Mouse (Mus musculus): Measurements from ENCODE around the gene Dcaf7. TPM values are rescaled to one million over a fixed set of nuclear protein-coding genes. Genes with fewer than 3 reads are reported as not detected.
A peak's percentile ranks its signal among the peaks of the same experiment; 100 is the strongest.
"Not testable (repeated sequence)": the region's sequence is repeated elsewhere in the genome, so short reads cannot be mapped to it uniquely, and the experiment has no call there.

Dcaf7 gene
- polyA plus RNA-seq, 1 experiment = 8.4 TPM

DNA sequence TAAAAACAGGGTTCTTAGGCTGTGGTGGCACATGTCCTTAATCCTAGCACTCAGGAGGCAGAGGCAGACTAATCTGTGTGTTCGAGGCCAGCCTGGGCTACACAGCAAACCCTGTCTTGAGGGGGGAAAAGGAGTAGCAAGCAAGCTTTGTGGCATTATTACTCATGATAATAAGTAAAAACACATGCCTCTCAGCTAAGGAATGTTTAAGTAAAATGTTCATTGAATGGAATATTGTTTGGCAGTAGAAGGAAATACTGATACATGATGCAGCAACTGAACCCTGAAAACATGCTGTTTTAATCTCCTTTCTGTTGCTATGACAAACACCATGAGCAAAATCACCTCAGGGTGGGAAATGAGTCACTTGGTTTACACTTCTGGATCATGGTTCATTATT, 24.6 kb downstream of the Dcaf7 start:
- H3K4me3 ChIP-seq (ENCODE audit: insufficient read depth, low read depth, low read length) = no peak overlapping the region
- H3K27ac ChIP-seq (replicated peaks; ENCODE audit: low read depth, low read length) = no peak overlapping the region
- H3K4me1 ChIP-seq (ENCODE audit: control insufficient read depth, insufficient read depth, insufficient read length, low read length) = no peaks in the 10 kb centered on the region

- H3K27ac ChIP-seq (replicated peaks; ENCODE audit: low read depth, low read length) = no peak overlapping the region
- peaks cover 5% of the 10 kb centered on the region; the same call in 1 of the 2 replicates for H3K4me1 ChIP-seq (ENCODE audit: control insufficient read depth, insufficient read depth, insufficient read length, low read length)
- H3K4me3 ChIP-seq (ENCODE audit: insufficient read depth, low read depth, low read length) = no peak overlapping the region
Observed at GRCm38 (mm10) chr11:106063756-106064155, 27.1 kb downstream of the Dcaf7 start.

GRCm38 (mm10) chr11:106065073-106065922, 28.6 kb downstream of the Dcaf7 start:
- Histone ChIP-seq H3K4me3 (ENCODE audit: insufficient read depth, low read depth, low read length) (peak overlapping the region; percentile 87), H3K4me1 (ENCODE audit: control insufficient read depth, insufficient read depth, insufficient read length, low read length) (peaks cover 5% of the 10 kb centered on the region; the same call in 1 of the 2 replicates), H3K27ac (replicated peaks; ENCODE audit: low read depth, low read length) (0 out of 2 replicates have a peak overlapping the region, but pooled peaks have one; percentile 20)

DNA sequence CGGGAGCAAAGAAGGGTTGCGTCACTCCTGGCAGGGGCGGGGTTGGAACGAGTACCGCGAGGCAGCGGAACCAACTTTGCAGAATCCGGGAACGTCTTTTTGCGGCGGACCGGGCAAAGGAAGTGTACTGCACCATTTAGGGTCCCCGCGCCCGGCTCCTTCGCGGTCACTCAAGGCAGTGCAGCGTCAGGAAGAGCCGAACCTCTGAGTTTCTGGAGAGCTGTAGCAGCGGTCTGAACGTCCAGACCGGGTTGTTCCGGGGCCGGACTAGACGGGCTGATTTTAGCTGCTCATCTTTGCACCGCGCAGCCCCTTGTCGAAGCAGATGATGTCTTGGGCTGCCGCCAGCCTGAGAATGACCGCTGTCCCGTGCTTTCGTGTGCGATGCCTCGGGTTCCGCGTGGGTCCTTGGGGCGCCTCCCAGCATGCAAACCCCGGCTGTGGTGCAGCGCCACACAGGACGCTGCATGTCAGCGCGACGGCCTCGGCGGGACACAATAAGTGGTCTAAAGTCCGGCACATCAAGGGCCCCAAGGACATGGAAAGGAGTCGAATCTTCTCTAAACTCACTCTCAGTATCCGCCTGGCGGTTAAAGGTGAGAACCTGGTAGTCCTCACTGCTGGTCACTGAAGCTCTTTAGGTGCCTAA, 29.4 kb downstream of the Dcaf7 start, which contains the start of gene Taco1:
Taco1 (plus strand) TSS at position 139 of the 649 bp plus-strand sequence.
- H3K4me3 ChIP-seq (ENCODE audit: insufficient read depth, low read depth, low read length) = peak within 1 kb of the TSS; percentile 87

GRCm38 (mm10) chr11:106066616-106067015, 29.9 kb downstream of the Dcaf7 start:
- H3K4me1 ChIP-seq (ENCODE audit: control insufficient read depth, insufficient read depth, insufficient read length, low read length) = not testable (repeated sequence)
- peak overlapping the region; percentile 83 for H3K27ac ChIP-seq (replicated peaks; ENCODE audit: low read depth, low read length)
- H3K4me3 ChIP-seq (ENCODE audit: insufficient read depth, low read depth, low read length) = peak overlapping the region; percentile 87

More for the DNA sequence above, 29.4 kb downstream of the Dcaf7 start, which contains the start of gene Taco1:
- peaks cover 5% of the 10 kb centered on the region; the same call in 1 of the 2 replicates for H3K4me1 ChIP-seq (ENCODE audit: control insufficient read depth, insufficient read depth, insufficient read length, low read length)
- H3K27ac ChIP-seq (replicated peaks; ENCODE audit: low read depth, low read length) = peak within 1 kb of the TSS; percentile 83

DNA sequence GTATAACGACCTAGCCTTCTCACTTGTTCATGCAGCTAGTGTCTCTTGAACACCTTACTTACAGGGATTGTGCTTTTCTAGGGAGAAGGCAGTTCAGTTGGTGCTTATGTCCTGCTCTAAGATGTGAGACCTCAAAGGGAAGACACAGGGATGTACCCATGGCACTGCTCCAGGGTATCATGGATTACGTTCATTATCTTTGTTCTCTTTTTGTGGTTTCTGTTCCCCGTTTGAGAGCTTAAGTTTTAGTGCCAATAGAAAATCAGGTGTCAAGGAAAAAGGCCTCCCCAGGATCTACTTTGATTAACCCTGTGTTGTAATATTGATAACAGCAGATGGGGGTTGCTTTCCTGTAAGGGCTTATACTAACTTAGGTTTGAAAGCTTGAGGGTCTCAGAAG, 37.1 kb downstream of the Dcaf7 start:
- Histone ChIP-seq H3K4me3 (ENCODE audit: insufficient read depth, low read depth, low read length) (no peak overlapping the region), H3K4me1 (ENCODE audit: control insufficient read depth, insufficient read depth, insufficient read length, low read length) (no peaks in the 10 kb centered on the region), H3K27ac (replicated peaks; ENCODE audit: low read depth, low read length) (no peak overlapping the region)

- Histone ChIP-seq H3K4me3 (ENCODE audit: insufficient read depth, low read depth, low read length) (no peak overlapping the region), H3K27ac (replicated peaks; ENCODE audit: low read depth, low read length) (no peak overlapping the region), H3K4me1 (ENCODE audit: control insufficient read depth, insufficient read depth, insufficient read length, low read length) (no peaks in the 10 kb centered on the region)
Observed at GRCm38 (mm10) chr11:106076321-106076720, 39.6 kb downstream of the Dcaf7 start.

GRCm38 (mm10) chr11:106083708-106084701, 47.3 kb downstream of the Dcaf7 start, which contains the start of gene Map3k3:
Gene Map3k3, plus strand, starts transcription at chr11:106084613.
- Histone ChIP-seq H3K27ac (replicated peaks; ENCODE audit: low read depth, low read length) (peak within 1 kb of the TSS; percentile 88), H3K4me3 (ENCODE audit: insufficient read depth, low read depth, low read length) (peak within 1 kb of the TSS; percentile 96), H3K4me1 (ENCODE audit: control insufficient read depth, insufficient read depth, insufficient read length, low read length) (peaks cover 8% of the 10 kb centered on the region; the same call in 1 of the 2 replicates)

GRCm38 (mm10) chr11:106084911-106085561, 48.4 kb downstream of the Dcaf7 start:
- Histone ChIP-seq H3K4me3 (ENCODE audit: insufficient read depth, low read depth, low read length) (peak overlapping the region; percentile 96), H3K4me1 (ENCODE audit: control insufficient read depth, insufficient read depth, insufficient read length, low read length) (peaks cover 15% of the 10 kb centered on the region), H3K27ac (replicated peaks; ENCODE audit: low read depth, low read length) (peak overlapping the region; percentile 88)

- Histone ChIP-seq H3K4me3 (ENCODE audit: insufficient read depth, low read depth, low read length) (no peak overlapping the region), H3K4me1 (ENCODE audit: control insufficient read depth, insufficient read depth, insufficient read length, low read length) (peaks cover 7% of the 10 kb centered on the region), H3K27ac (replicated peaks; ENCODE audit: low read depth, low read length) (peak overlapping the region; percentile 66)
Observed at GRCm38 (mm10) chr11:106098223-106098622, 61.6 kb downstream of the Dcaf7 start.

GRCm38 (mm10) chr11:106102866-106103265, 66.2 kb downstream of the Dcaf7 start:
- H3K4me1 ChIP-seq (ENCODE audit: control insufficient read depth, insufficient read depth, insufficient read length, low read length) = peaks cover 2% of the 10 kb centered on the region
- H3K4me3 ChIP-seq (ENCODE audit: insufficient read depth, low read depth, low read length) = no peak overlapping the region
- no peak overlapping the region for H3K27ac ChIP-seq (replicated peaks; ENCODE audit: low read depth, low read length)

DNA sequence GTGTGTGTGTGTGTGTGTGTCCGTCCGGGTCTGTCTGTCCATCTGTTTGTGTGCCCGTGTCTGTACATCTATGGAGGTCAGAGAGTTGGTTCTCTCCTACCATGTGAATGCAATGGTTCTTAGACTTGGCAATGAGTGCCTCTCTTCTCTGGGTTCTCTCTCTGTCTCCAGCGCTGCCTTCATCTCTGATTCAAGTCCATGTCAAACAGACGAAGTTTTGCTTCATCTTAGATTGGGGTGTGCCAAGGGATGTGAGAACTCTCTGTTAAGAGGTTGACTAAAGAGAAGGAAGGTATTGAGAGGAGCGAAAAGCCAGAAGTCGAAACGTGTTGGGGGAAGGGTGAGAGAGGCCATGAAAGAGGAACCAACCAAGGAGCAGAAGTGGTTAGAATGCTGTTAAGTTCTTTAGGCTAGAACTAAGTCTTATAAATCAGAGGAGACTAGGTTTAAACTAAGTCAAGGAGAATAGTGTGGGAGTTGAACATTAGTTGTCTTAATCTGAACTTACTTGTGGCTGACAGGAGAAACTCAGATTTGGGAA, 69.4 kb downstream of the Dcaf7 start:
- H3K4me3 ChIP-seq (ENCODE audit: insufficient read depth, low read depth, low read length) = no peak overlapping the region

More for the DNA sequence above, 69.4 kb downstream of the Dcaf7 start:
- no peak overlapping the region for H3K27ac ChIP-seq (replicated peaks; ENCODE audit: low read depth, low read length)
- no peaks in the 10 kb centered on the region; the same call in 1 of the 2 replicates for H3K4me1 ChIP-seq (ENCODE audit: control insufficient read depth, insufficient read depth, insufficient read length, low read length)
